Mouse (Mus musculus) spleen, adult 2 months (tissue): ENCODE measurements around the gene Gosr2.

Experiments used
- CTCF ChIP-seq: fragments of 200-500 bp; IDR thresholded peaks from 2 replicates; pipeline ENCODE4 v1.5.1; 2011; ENCODE audit warnings: mild to moderate bottlenecking, inconsistent platforms; ENCODE audit not compliant: insufficient read depth, insufficient read length, insufficient replicate concordance; ENCODE audit errors: extremely low read depth
- POLR2A ChIP-seq: fragments of 200-500 bp; IDR thresholded peaks from 2 replicates; pipeline ENCODE4 v1.6.1; 2011; ENCODE audit warnings: low read depth, low read length, inconsistent platforms

DNA sequence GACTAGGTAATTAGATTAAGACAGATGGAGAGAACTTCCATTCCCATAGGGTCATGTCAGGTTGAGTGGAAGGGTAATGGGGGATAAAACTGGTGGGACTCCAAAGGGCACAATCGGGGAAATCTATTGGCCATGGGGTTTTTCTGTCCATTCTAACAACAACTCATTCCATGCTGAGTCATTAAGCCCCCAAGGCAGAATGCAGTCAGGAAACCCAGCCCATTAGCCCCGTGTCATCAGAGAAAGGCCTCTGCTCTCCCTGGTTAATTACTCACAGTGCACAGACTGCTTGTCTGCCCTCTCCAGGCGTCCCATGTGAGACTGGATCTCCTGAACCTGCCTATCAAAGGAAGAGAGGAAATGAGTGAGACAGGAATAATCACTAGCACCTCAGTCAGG lies 8.7 kb downstream of the Gosr2 start:
- TF ChIP-seq POLR2A (no peak), CTCF (no peak)
